ENCODE assay signal across 8 mouse cellular contexts in the genomic region with DNA sequence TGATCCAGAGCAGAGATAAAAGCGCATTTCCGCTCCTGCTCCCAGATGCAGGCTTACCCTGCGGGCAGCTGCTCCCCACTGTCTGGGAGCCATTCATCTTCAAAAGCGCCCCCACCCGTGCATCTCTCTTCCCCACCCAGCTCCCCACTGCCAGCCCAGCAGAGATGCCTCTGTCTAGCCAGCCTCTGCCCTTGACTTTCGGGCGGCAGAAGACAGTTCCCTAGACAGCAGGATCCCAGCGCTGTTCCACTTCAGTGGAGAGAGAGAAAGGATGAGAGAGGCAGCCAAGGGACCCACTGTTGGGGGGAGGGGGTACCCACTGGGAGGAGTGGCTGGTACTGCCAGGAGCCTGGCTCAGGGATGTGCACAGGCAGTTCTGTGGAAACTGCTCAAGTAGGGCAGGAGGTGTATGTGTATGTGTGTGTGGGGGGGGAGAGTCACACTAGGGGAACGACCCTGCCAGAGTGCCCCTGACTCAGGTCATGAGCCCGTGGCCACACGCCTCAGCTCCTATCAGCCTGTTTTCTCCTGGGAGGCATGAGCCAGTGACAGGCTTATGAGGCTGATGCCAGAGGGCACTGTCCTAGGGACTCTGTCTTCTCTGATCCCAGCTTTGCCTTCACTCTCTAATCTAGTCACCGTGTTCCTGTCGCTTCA. TPM values are rescaled to one million over a fixed set of nuclear protein-coding genes. Genes with fewer than 3 reads are reported as not detected.
DNase-seq lines count a peak whose midpoint lies in the region; ATAC-seq and TF ChIP-seq lines count a peak whose summit lies in the region.

No protein-coding gene starts in this region.

- peak overlapping the region; percentile 82 for H3K27ac ChIP-seq in forebrain, postnatal 0 days (ENCODE audit: low read depth, low read length)
- no peak overlapping the region for H3K27ac ChIP-seq in liver, embryonic 11.5 days (ENCODE audit: low read depth, low read length)

- no peak overlapping the region for H3K4me3 ChIP-seq in forebrain, postnatal 0 days (ENCODE audit: low read depth, low read length)
- H3K4me3 ChIP-seq in liver, embryonic 11.5 days (ENCODE audit: low read depth, low read length): no peak overlapping the region

- intact Hi-C loops in left cerebral cortex, postnatal 4 days (cut with DNase I): loop anchor here (10.0 kb wide), 1 partner anchor 393 kb away; no protein-coding TSS in a partner anchor
- intact Hi-C loops in heart, postnatal 36 days (cut with DNase I): no loop called here

- no peaks in the 10 kb centered on the region for H3K27me3 ChIP-seq in forebrain, postnatal 0 days (ENCODE audit: insufficient read depth, low read length)
- peaks cover 18% of the 10 kb centered on the region for H3K27me3 ChIP-seq in liver, embryonic 11.5 days (replicated peaks; ENCODE audit: control insufficient read depth, insufficient read depth, low read length)

- TF ChIP-seq CTCF in forebrain, postnatal 0 days (IDR thresholded peaks at IDR 0.05; ENCODE audit: low read depth): no peak

- H3K9me3 ChIP-seq in forebrain, postnatal 0 days (ENCODE audit: low read length): no peaks in the 10 kb centered on the region
- H3K9me3 ChIP-seq in liver, embryonic 11.5 days (ENCODE audit: control insufficient read depth, low read length): no peaks in the 10 kb centered on the region

- H3K4me2 ChIP-seq in forebrain, postnatal 0 days (ENCODE audit: low read depth): peak overlapping the region; percentile 28
- no peak overlapping the region for H3K4me2 ChIP-seq in liver, embryonic 11.5 days

- DNase-seq in adrenal gland, adult (ENCODE audit: inconsistent age in 2 of 2, low spot score in 1 of 2): peak; percentile 73 to 82
- DNase-seq in adrenal gland, adult 8-10 months: no peak
- peak; percentile 85 for DNase-seq in left cerebral cortex, postnatal 4 days
- DNase-seq in left cerebral cortex, adult 9 months (ENCODE audit: low spot score in 2 of 2): no peak
- DNase-seq in forebrain, postnatal 0 days: peak; percentile 75
- DNase-seq in liver, embryonic 11.5 days (ENCODE audit: low spot score): no peak
- no peak for DNase-seq in heart, postnatal 36 days

- no peak overlapping the region; the same call in 1 of the 2 replicates for H3K9ac ChIP-seq in forebrain, postnatal 0 days
- H3K9ac ChIP-seq in liver, embryonic 11.5 days (ENCODE audit: low read depth, low read length): no peak overlapping the region

- H3K4me1 ChIP-seq in forebrain, postnatal 0 days (ENCODE audit: insufficient read depth): peaks cover 41% of the 10 kb centered on the region
- peaks cover 37% of the 10 kb centered on the region for H3K4me1 ChIP-seq in liver, embryonic 11.5 days (replicated peaks; ENCODE audit: control insufficient read depth, insufficient read depth, low read length)

- H3K36me3 ChIP-seq in forebrain, postnatal 0 days (ENCODE audit: insufficient read depth): no peaks in the 10 kb centered on the region
- no peaks in the 10 kb centered on the region for H3K36me3 ChIP-seq in liver, embryonic 11.5 days (ENCODE audit: control insufficient read depth, insufficient read depth, low read length)

- 8% methylated on average over 13 of the region's 13 CpGs for WGBS in forebrain, postnatal 0 days
- 29% methylated on average over 13 of the region's 13 CpGs for WGBS in liver, embryonic 11.5 days

- peak; percentile 70 for ATAC-seq in forebrain, postnatal 0 days
- ATAC-seq in monocyte, adult 5-6 weeks (replicated peaks; ENCODE audit: insufficient number of reproducible peaks, low FRiP score, low TSS enrichment, poor library complexity, severe bottlenecking): 0 out of 2 replicates have a peak, but pooled peaks have one; percentile 10
- ATAC-seq in liver, embryonic 11.5 days (replicated peaks; ENCODE audit: low FRiP score): no peak

RNA-seq across cellular contexts. Expression of gene Cygb, which starts 7.3 kb away (rescaled TPM):
- total RNA-seq in adrenal gland, adult 8-10 months (2022): 10 to 100 TPM; 33.4 to 64.8 (median 48.2) TPM
- total RNA-seq in left cerebral cortex, postnatal 4 days (2021): 10 to 100 TPM; 17.1 to 20.6 TPM
- total RNA-seq in forebrain, postnatal 0 days (2014; rRNA removed): 20.7 and 22.7 TPM in 2 replicates
- 24.9 and 27.6 TPM in 2 replicates for polyA plus RNA-seq in forebrain, postnatal 0 days (2015; fragmentation: Nextera tagmentation; extraction: Ambion mirVana)
- total RNA-seq in monocyte, adult 5-6 weeks (2017): 0.29 TPM in 1 of 3 replicates, not detected in the others
- polyA plus RNA-seq in liver, embryonic 11.5 days (2014; fragmentation: Nextera tagmentation; extraction: Ambion mirVana): 2.0 and 2.5 TPM in 2 replicates
- 10 to 100 TPM; 39.8 to 50.8 TPM for total RNA-seq in heart, postnatal 36 days (2021)

RNA-seq across cellular contexts. Expression of gene Prcd, which starts 8.1 kb away (rescaled TPM):
- 10 to 100 TPM; 16.6 to 27.2 (median 22.8) TPM for total RNA-seq in adrenal gland, adult 8-10 months (2022)
- total RNA-seq in left cerebral cortex, postnatal 4 days (2021): 1 to 10 TPM in 1 of 2 experiments, under 1 TPM in 1; 0.98 to 2.2 TPM
- 1.5 and 3.3 TPM in 2 replicates for total RNA-seq in forebrain, postnatal 0 days (2014; rRNA removed)
- 3.4 and 4.8 TPM in 2 replicates for polyA plus RNA-seq in forebrain, postnatal 0 days (2015; fragmentation: Nextera tagmentation; extraction: Ambion mirVana)
- not detected in 3 replicates for total RNA-seq in monocyte, adult 5-6 weeks (2017)
- polyA plus RNA-seq in liver, embryonic 11.5 days (2014; fragmentation: Nextera tagmentation; extraction: Ambion mirVana): 0.62 and 0.74 TPM in 2 replicates
- 1 to 10 TPM in 1 of 2 experiments, under 1 TPM in 1; 0.97 to 1.8 TPM for total RNA-seq in heart, postnatal 36 days (2021)

RNA-seq across cellular contexts. Expression of gene Rhbdf2, which starts 34.6 kb away (rescaled TPM):
- 10 to 100 TPM; 13.3 to 20.5 (median 15.0) TPM for total RNA-seq in adrenal gland, adult 8-10 months (2022)
- 1 to 10 TPM in 1 of 2 experiments, under 1 TPM in 1; 0.90 to 1.5 TPM for total RNA-seq in left cerebral cortex, postnatal 4 days (2021)
- total RNA-seq in forebrain, postnatal 0 days (2014; rRNA removed): 1.6 and 1.9 TPM in 2 replicates
- 0.75 and 0.97 TPM in 2 replicates for polyA plus RNA-seq in forebrain, postnatal 0 days (2015; fragmentation: Nextera tagmentation; extraction: Ambion mirVana)
- 14.1 to 16.7 TPM (median 15.1 TPM) in 3 replicates for total RNA-seq in monocyte, adult 5-6 weeks (2017)
- 9.9 and 10.6 TPM in 2 replicates for polyA plus RNA-seq in liver, embryonic 11.5 days (2014; fragmentation: Nextera tagmentation; extraction: Ambion mirVana)
- total RNA-seq in heart, postnatal 36 days (2021): 10 to 100 TPM; 10.3 to 15.3 TPM

Comparison
In these comparisons a context has a peak if more than half of its experiments do, and no peak if none do; other contexts are left out.
1. DNase-seq: peak in adrenal gland, adult (2 of 2), left cerebral cortex, postnatal 4 days (single experiment) and forebrain, postnatal 0 days (single experiment); none in adrenal gland, adult 8-10 months (single experiment), left cerebral cortex, adult 9 months (0 of 2), liver, embryonic 11.5 days (single experiment) and heart, postnatal 36 days (0 of 2).
2. RNA of gene Cygb, which starts 7.3 kb away (total RNA-seq): 33.4 to 64.8 TPM in adrenal gland, adult 8-10 months, 39.8 to 50.8 TPM in heart, postnatal 36 days, 20.7 to 22.7 TPM in forebrain, postnatal 0 days and 17.1 to 20.6 TPM in left cerebral cortex, postnatal 4 days; 0.29 TPM in monocyte, adult 5-6 weeks; every median in the first group is over 10 times any median in the second.